Mouse (Mus musculus) heart, postnatal 0 days (tissue): ENCODE measurements at regions not wholly inside any gene's neighbourhood (a gene's known extent, or its start where the extent isn't known, plus 50 kb on each side); places are given as distances from the start of the nearest gene placed in this dataset.
"Not testable (repeated sequence)": the region's sequence is repeated elsewhere in the genome, so short reads cannot be mapped to it uniquely, and the experiment has no call there.

Experiments
- ATAC-seq: fragments of 200-750 bp; cut with Nextera tagmentation; 2 replicates; pipeline ENCODE4 v1.8.0; 2017; ENCODE audit warnings: low read depth, moderate number of reproducible peaks, moderate library complexity; ENCODE audit not compliant: insufficient read depth
- DNase-seq: peaks from one replicate; pipeline ENCODE4 v3.0.0-alpha.2; 2016; ENCODE audit warnings: low spot score
- H3K27ac ChIP-seq: fragments of 300-500 bp; sonication (generic); 2 replicates; pipeline ENCODE4 v1.5.1; 2014; ENCODE audit warnings: low read depth, mild to moderate bottlenecking
- H3K27me3 ChIP-seq: fragments of 300-500 bp; sonication (generic); 2 replicates; pipeline ENCODE4 v1.6.1; 2014; ENCODE audit warnings: low read length, mixed read lengths; ENCODE audit not compliant: control insufficient read depth, insufficient read depth
- H3K36me3 ChIP-seq: fragments of 300-500 bp; sonication (generic); replicated peaks from 2 replicates; pipeline ENCODE4 v1.6.1; 2014; ENCODE audit warnings: low read length, mixed read lengths; ENCODE audit not compliant: control insufficient read depth, insufficient read depth
- H3K4me1 ChIP-seq: fragments of 300-500 bp; sonication (generic); 2 replicates; pipeline ENCODE4 v1.6.1; 2014; ENCODE audit warnings: antibody characterized with exemption; ENCODE audit not compliant: control insufficient read depth, insufficient read depth
- H3K4me2 ChIP-seq: fragments of 300-500 bp; sonication (generic); 2 replicates; pipeline ENCODE4 v1.6.1; 2014; ENCODE audit warnings: low read depth, mild to moderate bottlenecking, low read length, moderate library complexity
- H3K4me3 ChIP-seq: fragments of 300-500 bp; sonication (generic); 2 replicates; pipeline ENCODE4 v1.5.1; 2014; ENCODE audit warnings: low read depth, low read length
- H3K9ac ChIP-seq: fragments of 300-500 bp; sonication (generic); replicated peaks from 2 replicates; pipeline ENCODE4 v1.6.1; 2014; ENCODE audit warnings: low read depth, low read length, mixed read lengths
- H3K9me3 ChIP-seq: fragments of 300-500 bp; sonication (generic); replicated peaks from 2 replicates; pipeline ENCODE4 v1.6.1; 2016; ENCODE audit warnings: low read length; ENCODE audit not compliant: control insufficient read depth
- CTCF ChIP-seq: IDR thresholded peaks from 2 replicates; pipeline ENCODE4 v1.5.1; 2016; ENCODE audit warnings: antibody characterized with exemption, control low read depth, low read depth
- EP300 ChIP-seq: IDR thresholded peaks from 2 replicates; pipeline ENCODE4 v1.6.1; 2016; ENCODE audit warnings: antibody characterized with exemption, low read depth
- WGBS: fragments of 180-500 bp; shearing (Covaris S2); extraction: QIAGEN DNeasy Blood & Tissue Kit; methylation state at CpG from one replicate; pipeline ENCODE4 v1.1.7; 2014; 5-methylcytosine and 5-hydroxymethylcytosine counted together

DNA sequence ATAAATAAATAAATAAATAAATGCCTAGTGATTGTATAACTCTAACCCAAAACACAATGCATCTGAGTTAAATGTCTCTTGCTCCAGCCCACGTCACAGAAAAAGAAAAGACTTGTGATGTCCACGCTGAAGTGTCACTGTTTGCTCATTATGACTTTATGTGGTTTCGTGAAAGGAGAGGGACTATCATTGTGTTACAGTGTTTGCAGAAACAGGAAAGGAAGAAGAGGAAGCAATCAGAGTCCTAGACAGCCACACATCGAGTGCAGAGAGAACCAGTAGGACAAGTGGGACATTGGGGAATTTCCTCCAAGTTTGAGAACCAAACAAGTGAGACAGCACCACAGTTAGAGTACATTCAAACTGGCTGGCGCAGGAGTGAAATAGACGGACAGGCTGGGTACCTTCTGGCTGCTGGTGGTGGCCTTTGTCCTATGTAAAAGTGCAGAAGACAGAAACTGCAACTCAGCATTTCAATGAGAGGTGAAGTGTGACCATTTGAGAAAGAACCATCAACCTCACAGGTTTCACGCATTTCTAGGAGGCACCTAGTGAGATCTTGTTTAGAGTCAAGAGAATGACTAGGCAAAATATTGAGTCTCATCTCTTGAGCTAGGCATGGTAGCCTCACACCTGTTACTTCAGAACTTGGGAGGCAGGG lies 59.6 kb downstream of the Fasl start:
- Histone ChIP-seq H3K36me3 (no peaks in the 10 kb centered on the region), H3K9me3 (no peaks in the 10 kb centered on the region), H3K27ac (no peak overlapping the region), H3K4me3 (no peak overlapping the region), H3K4me1 (no peaks in the 10 kb centered on the region), H3K9ac (no peak overlapping the region), H3K27me3 (no peaks in the 10 kb centered on the region), H3K4me2 (no peak overlapping the region)
- no peak for ATAC-seq
- no peak for TF ChIP-seq CTCF
- TF ChIP-seq EP300, result no peak
- DNase-seq, result no peak
- 75% methylated on average over 7 of the region's 7 CpGs for WGBS

DNA sequence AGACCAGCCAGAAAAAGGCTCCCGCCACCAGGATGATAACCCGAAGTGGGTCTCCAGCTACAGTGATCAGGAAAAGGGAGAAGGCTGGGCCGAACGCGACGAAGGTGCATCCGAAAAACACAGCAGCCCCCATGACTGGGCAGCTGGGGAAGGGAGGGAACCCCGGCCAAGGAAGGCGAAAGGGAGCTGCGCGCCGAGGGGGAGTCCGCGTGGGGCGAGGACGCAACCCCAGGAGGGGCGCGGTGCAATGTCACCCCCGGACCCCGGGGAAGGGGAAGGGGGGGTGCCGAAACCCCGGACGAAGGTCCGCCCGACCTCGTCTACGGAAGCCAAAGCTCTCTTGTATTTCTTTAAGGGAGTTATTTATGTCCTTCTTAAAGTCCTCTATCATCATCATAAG lies 60.9 kb downstream of the Fasl start:
- H3K9ac ChIP-seq, H3K9me3 ChIP-seq, DNase-seq, H3K27ac ChIP-seq, H3K4me1 ChIP-seq, H3K27me3 ChIP-seq, ATAC-seq, H3K4me3 ChIP-seq, H3K36me3 ChIP-seq, H3K4me2 ChIP-seq: not testable (repeated sequence)
- WGBS, result 87% methylated on average over 9 of the region's 27 CpGs

DNA sequence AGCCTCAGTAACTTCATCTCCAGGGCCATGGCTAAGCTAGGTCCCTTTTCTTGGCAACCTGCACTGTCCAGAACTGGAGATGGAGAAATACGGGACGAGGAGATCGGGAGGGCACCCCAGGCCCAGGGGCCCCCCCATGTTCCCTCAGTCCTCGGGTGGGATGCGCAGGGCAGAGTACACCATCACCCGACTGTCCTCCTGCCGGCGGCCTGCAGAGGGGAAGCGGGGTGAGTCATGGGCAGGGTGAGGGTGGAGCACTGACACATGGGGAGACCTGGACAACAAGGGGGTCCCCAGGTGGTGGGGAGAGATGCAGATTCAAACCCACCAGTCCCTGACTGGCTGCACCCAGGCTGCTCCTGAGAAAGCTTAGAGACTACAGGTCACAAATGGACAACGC lies 62.2 kb downstream of the Fasl start:
- not testable (repeated sequence) for H3K4me1 ChIP-seq, H3K4me3 ChIP-seq, H3K9me3 ChIP-seq, H3K36me3 ChIP-seq, ATAC-seq, H3K27me3 ChIP-seq, DNase-seq, H3K4me2 ChIP-seq, H3K27ac ChIP-seq, H3K9ac ChIP-seq
- 100% methylated on average over 1 of the region's 10 CpGs for WGBS

DNA sequence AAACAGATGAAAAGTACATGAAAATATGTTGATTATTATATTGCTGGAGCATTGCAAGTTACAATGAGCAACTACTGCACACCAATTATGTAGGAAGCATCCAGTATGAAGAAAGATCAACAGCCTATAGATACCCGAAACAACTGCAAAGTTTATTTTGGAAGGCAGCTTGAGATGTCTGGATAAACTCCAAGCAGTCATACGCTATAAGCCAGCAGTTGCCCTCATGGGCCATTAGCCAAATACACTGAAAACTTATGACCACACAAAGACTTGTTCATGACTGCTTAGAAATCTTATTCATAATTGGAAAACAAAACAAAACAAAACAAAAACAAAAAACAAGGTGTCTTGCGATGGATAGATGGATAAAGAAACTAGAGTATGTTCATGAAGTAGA lies 68.4 kb downstream of the Fasl start:
- no peaks in the 10 kb centered on the region for H3K4me1 ChIP-seq
- no peak overlapping the region for H3K4me2 ChIP-seq
- H3K9ac ChIP-seq, result no peak overlapping the region
- H3K27ac ChIP-seq, result no peak overlapping the region
- no peak overlapping the region for H3K4me3 ChIP-seq
- no peaks in the 10 kb centered on the region for H3K36me3 ChIP-seq
- no peak for TF ChIP-seq EP300
- DNase-seq (no peak), ATAC-seq (no peak)
- H3K9me3 ChIP-seq, result no peaks in the 10 kb centered on the region
- no peaks in the 10 kb centered on the region for H3K27me3 ChIP-seq
- WGBS, result 44% methylated on average over 3 of the region's 3 CpGs

DNA sequence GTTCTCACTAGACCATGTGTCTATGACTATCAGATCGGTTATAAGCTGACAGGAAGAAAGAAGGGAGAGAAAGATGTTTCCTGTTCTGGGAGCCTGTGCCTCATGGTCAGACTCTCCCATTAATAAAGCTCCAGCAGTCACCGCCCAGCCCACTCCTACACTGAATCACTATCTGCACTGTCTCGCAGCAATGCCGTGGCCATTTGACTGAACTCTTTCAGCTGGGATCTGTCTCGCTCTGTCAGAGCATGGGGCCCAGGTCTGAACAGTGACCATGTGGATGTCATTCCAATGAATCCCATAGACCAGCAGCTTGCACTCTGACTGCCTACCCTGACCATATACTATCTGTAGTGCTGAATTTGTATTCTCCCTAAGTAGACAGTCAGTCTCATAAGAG lies 70.0 kb downstream of the Fasl start:
- DNase-seq (no peak), ATAC-seq (peak; percentile 66)
- WGBS, result 18% methylated on average over 5 of the region's 5 CpGs
- Histone ChIP-seq H3K4me1 (peaks cover under 1% of the 10 kb centered on the region; the same call in 1 of the 2 replicates), H3K27me3 (no peaks in the 10 kb centered on the region), H3K9ac (no peak overlapping the region), H3K4me2 (no peak overlapping the region), H3K27ac (no peak overlapping the region), H3K4me3 (no peak overlapping the region), H3K36me3 (no peaks in the 10 kb centered on the region), H3K9me3 (no peaks in the 10 kb centered on the region)
- no peak for TF ChIP-seq EP300
- no peak for TF ChIP-seq CTCF

DNA sequence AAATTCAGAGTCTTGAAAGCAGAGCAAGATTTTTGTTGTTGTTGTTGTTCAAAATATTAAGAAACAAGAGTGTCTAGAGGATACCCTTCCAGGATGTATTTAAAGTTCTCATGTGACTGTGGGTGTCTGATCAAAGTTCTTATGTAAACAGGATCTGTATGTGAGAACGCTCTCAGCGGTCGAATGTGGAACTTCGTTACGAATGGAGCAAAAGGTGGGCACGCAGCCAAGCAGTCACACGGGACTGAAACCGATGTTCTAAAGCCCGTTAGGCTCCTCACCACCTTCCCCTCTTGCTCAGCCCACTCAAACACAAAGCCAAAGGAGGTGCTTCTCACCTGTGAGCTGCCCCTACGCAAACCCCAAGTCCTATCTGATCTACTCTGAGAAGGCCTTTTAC lies 75.4 kb downstream of the Fasl start:
- Histone ChIP-seq H3K4me1 (peaks cover 13% of the 10 kb centered on the region), H3K27me3 (no peaks in the 10 kb centered on the region), H3K9ac (no peak overlapping the region), H3K27ac (peak overlapping the region; percentile 18), H3K36me3 (no peaks in the 10 kb centered on the region), H3K9me3 (no peaks in the 10 kb centered on the region), H3K4me2 (peak overlapping the region; percentile 43), H3K4me3 (no peak overlapping the region; the same call in 1 of the 2 replicates)
- DNase-seq, result peak; percentile 92
- 7% methylated on average over 10 of the region's 10 CpGs for WGBS
- peak; percentile 51 for TF ChIP-seq CTCF
- no peak for TF ChIP-seq EP300
- peak; percentile 86 for ATAC-seq
